Mouse (Mus musculus) urinary bladder, postnatal 10 days (tissue): ENCODE results near the gene Wdr12.
A peak's percentile ranks its signal among the peaks of the same experiment; 100 is the strongest.
"Not testable (repeated sequence)": the region's sequence is repeated elsewhere in the genome, so short reads cannot be mapped to it uniquely, and the experiment has no call there.

Experiments used
- DNase-seq: peaks from one replicate; pipeline ENCODE4 v3.0.0; 2022; ENCODE audit warnings: low spot score

The Wdr12 gene

DNA sequence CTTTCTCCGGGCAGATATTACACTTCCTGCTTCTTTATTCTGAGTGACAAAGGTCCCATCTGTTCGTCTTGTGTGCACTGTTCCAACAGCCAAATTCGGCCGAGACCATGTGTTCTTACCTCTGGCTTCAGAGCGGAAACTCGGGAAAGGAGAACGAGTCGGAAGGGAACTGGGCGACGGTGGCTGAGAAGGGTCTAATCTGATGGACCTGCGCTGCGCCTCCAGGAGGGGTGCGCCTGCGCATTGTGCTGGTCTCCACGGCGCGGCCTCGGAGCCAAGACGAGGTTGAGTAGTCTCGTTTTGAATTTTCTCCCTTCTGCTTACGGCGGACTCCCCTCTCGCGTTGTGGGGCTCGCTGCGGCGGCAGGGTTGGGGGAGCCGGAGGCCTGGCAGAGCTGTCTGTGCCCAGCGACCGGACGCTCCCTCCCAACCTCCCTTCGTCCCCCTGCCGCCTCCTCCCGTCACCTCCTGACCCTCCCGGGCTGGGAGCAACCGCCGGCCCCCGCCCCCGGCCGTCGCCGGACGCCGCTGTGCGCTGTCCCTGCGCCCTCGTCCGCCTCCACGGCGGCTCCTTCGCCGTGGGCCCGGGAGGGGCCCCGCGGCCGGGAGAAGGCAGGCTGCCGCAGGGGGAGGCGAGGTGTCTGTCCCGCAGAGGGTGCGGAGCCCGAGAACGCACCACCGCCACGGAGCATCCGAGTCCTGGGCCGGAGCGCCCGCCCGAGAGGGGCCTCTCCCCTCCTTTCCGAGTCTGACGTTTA lies at the start of gene Wdr12, which contains the start of gene Carf:
Wdr12 (minus strand) TSS at position 622 of the 758 bp plus-strand sequence.
Carf (plus strand) TSS at position 224 of the 758 bp plus-strand sequence.
- DNase-seq = peak; percentile 86

DNA sequence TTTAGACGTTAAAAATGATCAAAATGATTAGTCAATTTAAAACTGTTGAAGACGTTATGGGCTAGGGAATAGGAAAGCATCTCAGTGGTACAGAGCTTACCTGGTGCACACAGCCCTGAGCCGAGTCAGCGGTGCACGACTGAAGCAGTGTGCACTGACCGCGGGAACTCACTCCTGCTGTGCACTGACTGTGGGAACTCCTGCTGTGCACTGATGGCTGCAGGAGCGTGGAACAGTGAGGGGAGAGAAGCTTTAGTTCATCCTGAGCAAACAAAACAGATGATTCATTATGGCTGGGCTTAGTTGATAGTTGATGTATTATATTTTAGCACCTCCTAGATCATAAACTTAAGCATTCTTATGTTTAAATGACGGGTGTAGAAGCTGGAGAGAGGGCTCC lies 38.9 kb upstream of the Wdr12 start:
- no peak for DNase-seq

DNA sequence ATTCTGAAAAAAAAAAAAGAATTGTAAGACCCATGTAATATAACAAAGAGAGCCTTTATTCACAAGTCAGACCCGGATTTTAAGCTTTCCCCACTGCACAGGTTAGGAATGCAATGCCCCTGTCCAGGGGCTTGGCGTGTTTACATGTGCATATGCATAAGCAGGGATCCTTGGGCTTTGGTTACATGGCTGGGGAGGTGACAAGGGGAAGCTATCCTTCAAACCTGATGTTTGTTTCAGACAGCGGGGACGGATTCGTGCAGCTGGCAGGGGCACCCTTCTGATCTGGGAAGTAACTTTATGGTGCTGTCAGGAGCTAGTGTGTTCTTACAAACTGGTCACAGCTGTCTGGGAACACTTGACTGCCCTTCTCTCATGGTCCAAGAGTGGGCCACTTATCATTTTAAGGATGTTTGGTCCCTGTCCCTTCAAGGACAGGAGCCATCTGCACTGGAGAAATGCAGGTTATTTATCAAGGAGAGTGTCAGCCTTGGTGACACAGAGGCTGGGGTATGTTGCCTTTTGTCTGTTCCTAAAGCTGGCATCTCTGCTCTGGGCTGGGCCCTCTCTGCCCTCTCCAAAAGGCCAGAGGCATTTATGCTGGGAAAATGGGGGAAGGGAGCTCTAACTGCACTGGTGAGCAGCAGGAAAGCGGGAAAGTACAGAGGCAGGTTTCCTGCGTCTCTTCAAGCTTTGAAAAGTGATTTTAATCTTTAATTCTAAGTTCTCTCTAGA lies 19.4 kb upstream of the Wdr12 start:
- DNase-seq = no peak

DNA sequence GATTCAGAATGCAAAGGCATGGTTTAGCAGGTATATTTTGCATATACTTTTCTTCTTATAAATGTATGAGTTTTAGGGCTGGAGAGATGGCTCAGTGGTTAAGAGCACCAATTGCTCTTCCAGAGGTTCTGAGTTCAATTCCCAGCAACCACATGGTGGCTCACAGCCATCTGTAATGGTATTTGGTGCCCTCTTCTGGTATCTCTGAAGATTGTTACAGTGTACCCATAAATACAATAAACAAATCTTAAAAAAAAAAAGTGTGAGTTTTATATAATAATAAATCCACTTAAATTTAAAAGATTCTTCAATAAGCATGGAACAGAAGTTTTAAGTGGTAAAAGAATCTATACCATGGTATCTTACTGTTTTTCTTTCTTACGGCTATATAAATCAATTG lies 6.1 kb upstream of the Wdr12 start:
- DNase-seq = no peak

DNA sequence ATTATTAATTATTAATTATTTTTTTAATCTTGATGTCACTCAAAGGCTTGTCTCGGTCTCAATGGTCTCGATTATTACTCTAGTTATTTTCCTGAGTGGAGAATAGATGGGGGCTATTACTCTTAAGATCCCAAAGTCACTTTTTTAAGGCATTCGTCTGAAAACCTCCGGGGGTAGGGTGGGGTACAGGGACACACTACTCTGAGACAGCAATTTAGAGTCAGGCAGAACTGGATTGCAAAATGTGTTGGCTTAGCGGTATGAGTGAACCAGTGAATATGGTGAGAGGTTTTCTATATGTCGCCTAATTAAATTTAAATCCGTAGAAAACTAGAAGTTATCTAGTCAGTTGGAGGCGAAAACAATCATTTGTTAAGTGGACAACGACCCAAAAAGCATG lies 394 bp upstream of the Wdr12 start:
- no peak for DNase-seq

DNA sequence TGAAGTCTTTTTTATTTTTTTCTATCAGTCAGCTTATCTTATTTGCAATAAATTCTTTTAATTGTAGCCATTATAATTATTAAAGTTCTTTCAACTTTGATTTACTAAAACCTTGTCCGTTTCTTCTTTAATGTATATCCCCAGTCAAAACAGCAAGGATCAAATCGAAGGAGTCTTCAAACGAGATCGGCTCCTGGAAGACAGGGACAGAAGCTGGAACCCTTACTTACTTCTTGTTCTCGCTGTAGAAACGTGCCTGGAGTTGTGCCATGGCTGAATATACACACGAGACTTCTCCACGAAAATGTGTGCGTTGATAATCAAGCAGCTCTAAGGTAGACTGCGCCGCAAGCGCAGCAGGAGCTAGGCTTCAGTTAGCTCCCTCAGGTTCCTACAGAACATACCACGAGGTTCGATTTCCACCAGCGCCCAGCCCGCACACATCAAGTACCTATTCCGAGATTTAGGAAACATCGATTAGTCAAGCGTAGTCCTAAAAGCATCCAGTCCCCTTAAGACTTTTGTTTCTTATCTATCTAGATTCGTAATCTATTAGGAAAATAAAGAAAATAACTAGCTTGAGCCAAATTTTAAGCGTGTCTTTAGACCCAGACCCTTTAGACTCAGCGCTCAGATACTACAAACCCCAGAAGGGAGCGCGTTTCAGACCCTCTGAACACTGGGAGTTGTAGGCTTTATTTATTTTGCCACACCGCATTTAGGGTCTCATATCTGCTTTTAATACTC lies 995 bp downstream of the Wdr12 start:
- DNase-seq = no peak

DNA sequence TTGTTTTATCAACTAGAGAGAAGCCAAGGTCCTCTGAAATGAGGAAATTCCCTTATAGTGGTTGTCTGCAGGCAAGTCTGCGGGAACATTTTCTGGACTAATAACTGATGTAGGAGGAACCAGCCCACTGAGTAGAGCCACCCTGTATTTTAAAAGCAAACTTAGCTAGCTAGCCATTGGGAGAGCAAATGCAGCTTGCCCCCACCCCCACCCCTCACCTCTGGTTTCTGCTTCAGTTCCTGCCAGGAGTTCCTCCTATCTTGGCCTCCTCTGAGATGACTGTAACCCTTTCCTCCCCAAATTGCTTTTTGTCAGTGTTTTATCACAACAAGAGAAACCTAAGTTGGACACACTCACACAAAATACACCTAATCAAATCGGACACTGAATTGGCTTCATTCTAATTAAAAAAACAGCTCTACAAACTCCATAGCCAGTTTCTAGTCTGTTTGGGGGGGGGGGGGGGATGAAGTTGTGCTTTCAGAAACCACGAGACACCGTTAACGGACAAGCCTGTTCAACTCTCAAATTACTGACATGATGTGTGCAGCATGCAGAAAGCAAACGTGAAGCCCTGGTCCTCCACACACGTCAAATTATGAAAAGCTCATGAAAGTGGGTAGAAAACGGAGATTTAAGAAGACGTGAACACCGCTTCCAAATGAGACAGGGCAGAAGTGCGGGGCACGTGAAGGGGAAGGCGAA lies 1.7 kb downstream of the Wdr12 start:
- no peak for DNase-seq

DNA sequence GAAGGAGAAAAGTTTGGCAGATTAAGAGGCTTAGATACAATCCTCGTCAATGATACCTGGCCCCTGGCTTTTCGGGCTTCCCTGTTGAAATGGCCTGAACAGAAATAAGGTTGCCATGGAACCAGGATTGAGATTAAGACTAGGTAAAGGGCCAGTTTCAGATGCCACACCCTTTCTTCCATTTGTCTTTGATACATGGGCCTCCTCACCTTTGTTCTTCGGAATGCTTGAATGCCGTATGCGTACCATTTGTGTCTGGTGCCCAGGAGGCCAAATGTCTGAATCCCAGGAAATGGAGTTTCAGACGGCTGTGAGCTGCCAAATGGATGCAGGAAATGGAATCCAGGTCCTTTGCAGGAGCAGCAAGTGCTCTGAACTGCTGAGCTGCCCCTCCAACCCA lies 22.0 kb downstream of the Wdr12 start:
- DNase-seq = no peak

DNA sequence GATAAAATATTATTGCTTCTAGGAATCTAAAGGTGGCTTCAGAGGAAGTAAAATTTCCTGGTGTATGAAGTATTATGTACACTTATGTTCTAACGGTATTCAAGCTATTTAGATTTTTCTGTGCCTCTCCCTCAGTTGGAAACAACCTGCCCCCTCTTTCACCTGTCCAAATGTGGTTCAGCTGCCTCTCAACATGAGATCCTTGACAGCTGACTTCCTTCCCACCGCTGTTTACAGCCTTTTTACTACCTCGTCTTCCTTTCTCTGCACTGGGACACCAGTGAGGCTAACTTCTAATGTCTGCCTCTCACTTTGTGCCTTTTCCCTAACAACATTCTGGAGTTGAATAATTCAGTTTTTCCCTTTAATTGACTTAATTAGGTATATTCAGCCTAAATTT lies 22.9 kb downstream of the Wdr12 start:
- no peak for DNase-seq

DNA sequence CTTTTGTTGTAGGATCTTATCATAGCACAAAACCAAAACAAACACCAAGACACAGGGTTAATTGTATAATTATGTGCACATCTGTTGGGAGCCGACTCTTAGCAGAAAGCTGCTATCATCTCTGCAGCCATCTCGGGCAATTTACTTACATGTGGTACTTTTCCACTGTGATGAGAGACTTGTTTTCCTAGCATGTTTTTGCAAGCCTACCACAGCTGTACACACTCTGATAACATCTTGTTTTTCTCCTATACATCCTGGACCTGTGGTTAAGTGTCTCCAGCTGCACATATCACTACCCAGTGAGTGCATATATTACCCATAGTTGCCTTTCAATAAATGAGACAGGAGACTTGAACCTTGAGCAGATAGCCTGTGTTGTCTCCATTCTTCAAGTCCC lies 23.5 kb downstream of the Wdr12 start:
- DNase-seq = no peak

DNA sequence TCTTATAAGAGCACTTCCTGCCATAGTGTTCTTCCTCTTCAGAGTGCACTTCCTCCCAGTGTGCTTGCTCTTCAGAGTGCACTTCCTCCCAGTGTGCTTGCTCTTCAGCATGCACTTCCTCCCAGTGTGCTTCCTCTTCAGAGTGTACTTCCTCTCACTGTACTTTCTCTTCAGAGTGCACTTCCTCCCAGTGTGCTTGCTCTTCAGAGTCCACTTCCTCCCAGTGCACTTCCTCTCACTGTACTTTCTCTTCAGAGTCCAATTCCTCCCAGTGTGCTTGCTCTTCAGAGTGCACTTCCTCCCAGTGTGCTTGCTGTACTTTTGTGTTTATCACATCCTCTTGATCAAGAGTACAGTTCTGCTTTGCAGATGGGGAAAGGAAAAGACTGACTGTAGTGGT lies 27.7 kb downstream of the Wdr12 start:
- DNase-seq = not testable (repeated sequence)

DNA sequence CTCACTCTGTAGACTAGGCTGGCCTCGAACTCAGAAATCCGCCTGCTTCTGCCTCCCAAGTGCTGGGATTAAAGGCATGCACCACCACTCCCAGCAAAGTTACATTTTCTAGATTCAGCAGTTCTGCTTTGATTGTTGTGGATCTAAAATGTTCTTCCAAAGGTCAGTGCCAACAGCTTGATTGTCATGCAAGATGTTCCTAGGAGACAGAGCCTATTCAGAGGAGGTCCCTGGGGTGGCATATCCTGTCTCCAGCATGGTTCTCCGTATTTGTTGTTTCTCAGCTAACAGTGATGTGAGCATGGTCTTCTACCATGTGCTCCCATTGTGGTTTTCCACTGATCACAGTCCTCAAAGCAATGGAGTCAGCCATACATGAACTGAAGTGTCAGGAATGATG lies 42.1 kb downstream of the Wdr12 start:
- no peak for DNase-seq

DNA sequence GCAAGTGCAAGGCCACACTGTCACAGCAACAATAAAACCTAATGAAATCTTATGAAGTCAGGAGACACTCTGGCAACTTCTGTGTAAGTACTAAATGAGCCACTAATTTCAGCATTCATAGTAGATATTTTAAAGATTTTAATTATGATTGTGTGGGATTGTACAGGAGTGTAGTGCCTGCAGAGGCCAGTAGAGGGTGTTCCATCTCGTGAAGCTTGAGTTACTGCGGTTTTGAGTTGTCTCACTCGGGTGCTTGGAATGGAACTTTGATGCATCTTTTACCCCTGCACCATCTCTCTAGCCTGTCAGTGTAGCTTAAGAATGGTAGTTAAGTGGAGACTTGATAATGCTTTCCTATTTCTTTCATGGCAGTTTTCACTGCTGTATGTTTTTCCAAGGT lies 43.8 kb downstream of the Wdr12 start:
- DNase-seq = no peak

DNA sequence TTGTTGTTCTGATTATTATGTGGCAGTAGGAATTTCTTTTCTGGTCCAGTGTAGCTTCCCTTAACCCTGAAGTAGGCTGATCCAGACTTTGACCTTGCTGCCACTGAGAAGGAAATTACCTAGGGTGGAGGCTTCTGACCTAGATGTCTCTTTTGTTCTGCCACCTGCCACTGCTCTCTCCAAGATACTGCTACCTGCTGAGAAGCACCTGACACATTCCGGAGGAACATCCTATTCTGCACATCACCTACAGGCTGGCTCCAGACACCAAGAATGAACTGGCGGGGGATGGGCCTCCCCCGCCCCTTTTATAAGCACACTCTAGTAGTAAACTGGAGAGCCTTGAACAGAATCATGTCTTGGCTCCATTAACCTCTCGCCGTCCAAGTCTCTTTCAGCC lies 51.0 kb downstream of the Wdr12 start:
- DNase-seq = not testable (repeated sequence)

DNA sequence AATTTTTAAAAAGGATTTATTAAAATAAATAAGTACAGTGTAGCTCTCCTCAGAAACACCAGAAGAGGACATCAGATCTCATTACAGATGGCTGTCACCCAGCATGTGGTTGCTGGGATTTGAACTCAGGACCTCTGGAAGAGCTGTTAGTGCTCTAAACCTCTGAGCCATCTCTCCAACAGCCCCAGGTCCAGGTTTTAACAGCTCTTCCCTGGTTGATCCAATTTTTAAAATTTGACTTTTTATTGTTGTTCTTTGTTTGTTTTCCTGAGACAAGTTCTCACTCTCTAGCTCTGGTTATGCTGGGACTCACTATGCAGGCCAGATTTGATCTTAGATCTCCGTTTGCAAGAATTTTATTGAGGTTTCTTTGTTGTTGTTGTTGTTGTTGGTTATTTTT lies 53.9 kb downstream of the Wdr12 start:
- DNase-seq = no peak

DNA sequence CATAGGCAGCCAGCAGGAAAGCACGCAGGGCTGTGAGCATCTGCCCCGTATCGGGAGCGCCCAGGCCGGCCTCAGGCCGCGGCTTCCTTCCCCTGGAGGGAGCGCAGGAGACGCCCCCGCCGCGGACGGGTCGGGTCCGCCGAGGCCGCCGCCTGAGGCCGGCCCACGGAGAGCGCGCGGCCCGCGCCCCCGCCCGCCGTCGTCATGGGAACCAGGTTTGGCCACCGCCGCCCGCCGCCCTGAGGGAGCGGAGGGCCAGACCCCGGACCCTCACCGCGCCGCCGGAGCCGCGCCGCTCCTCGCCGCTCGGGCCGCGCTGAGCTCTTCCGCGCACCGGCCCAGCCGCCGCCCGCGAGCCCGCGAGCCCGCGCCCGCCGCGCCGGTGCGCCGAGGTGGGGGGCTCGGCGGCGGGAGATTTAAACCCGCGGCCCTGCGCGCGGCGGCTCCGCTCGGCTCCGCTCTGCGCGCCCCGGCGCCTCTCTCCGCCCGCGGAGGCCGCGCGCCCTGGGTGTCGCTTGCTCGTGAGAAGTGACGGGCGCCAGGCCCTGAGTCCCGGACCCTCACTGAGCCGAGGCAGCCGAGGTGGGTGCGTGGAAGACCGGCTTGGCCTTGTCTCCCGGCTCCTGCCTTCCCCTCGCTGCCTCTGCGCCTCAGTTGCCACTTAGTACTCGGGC lies 55.5 kb downstream of the Wdr12 start, which contains the start of gene Ica1l:
Ica1l (minus strand) TSS at position 389 of the 674 bp plus-strand sequence.
- DNase-seq = no peak

DNA sequence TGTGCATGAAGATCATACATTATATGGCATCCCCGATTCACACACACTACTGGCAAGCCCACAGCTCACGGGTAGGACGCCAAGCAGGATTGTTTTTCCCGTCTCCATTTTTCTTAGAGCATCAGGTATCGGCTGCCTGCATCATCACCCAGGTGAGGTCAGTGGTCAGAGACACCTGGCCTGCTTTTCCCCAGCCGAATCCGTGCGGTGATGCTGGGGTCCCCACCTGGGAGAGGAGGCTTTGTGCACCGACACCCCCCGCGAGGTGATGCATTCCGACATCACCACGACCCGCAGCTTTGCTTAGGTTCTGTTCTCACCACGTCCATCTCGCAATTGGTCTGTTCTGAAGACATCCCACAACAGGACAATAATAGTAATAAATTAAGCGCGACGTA lies 56.0 kb downstream of the Wdr12 start:
- no peak for DNase-seq

DNA sequence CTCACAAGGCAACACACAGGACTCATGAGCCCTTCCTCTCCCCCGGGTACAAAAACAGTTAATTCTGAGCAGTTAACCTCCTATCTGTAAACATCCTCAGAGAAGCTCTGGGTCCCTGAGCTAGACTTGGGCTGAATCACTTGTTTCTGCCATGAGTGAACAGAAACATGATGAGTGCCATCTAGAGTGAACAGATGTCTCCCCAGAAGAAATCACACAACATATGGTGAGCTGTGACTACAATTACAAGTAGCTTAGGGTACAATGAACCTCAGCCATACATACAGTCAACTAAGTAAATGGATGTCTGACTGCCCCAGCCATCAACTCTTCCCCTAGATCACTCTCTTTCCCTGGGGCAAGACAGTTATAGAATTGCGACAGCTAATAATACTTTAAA lies 63.4 kb downstream of the Wdr12 start:
- no peak for DNase-seq
